Comparison of ENCODE assay signal across 8 mouse cellular contexts in genomic region chr3:96938738-96939137, GRCm38 (mm10). TPM values are rescaled to one million over a fixed set of nuclear protein-coding genes. Genes with fewer than 3 reads are reported as not detected.
DNase-seq lines count a peak whose midpoint lies in the region; ATAC-seq and TF ChIP-seq lines count a peak whose summit lies in the region.

No protein-coding gene starts in this region.

- peak; percentile 83 for ATAC-seq in hindbrain, postnatal 0 days
- peak; percentile 87 for ATAC-seq in megakaryocyte-erythroid progenitor cell, adult 5-6 weeks (replicated peaks; ENCODE audit: low FRiP score, low TSS enrichment, poor library complexity, severe bottlenecking)

- H3K27ac ChIP-seq in gastrocnemius, adult 2 months, result no peak overlapping the region
- no peak overlapping the region for H3K27ac ChIP-seq in hindbrain, postnatal 0 days

- no peaks in the 10 kb centered on the region for H3K27me3 ChIP-seq in hindbrain, postnatal 0 days (ENCODE audit: insufficient read depth, low read length)

- intact Hi-C loops in gastrocnemius, adult 2 months (cut with DNase I), result loop anchor here (1.0 to 2.0 kb wide), 2 partner anchors 139 to 400 kb away; no protein-coding TSS in a partner anchor

- WGBS in hindbrain, postnatal 0 days, result 7% methylated on average over 11 of the region's 11 CpGs

- no peak overlapping the region for H3K9ac ChIP-seq in hindbrain, postnatal 0 days (replicated peaks; ENCODE audit: low read length)

- peak; percentile 88 for DNase-seq in R1 (ENCODE audit: low read depth, low spot score)
- peak; percentile 93 to 95 for DNase-seq in cerebellum, postnatal 25 days
- DNase-seq in gastrocnemius, adult 2 months, result peak; percentile 86
- DNase-seq in hindbrain, postnatal 0 days (ENCODE audit: low spot score), result peak; percentile 95
- DNase-seq in left cerebral cortex, adult 18-20 months (ENCODE audit: low spot score in 2 of 2), result peak; percentile 90 to 91
- peak; percentile 83 for DNase-seq in right cerebral cortex, postnatal 25 days
- DNase-seq in urinary bladder, postnatal 36 days (ENCODE audit: low spot score in 2 of 2), result peak; percentile 77 to 82

- H3K4me1 ChIP-seq in hindbrain, postnatal 0 days (ENCODE audit: insufficient read depth, low read length), result no peaks in the 10 kb centered on the region; the same call in 1 of the 2 replicates

- H3K36me3 ChIP-seq in hindbrain, postnatal 0 days (ENCODE audit: insufficient read depth, low read length), result no peaks in the 10 kb centered on the region

- peak; percentile 90 for TF ChIP-seq CTCF in gastrocnemius, adult 2 months (IDR thresholded peaks at IDR 0.05)
- TF ChIP-seq CTCF in hindbrain, postnatal 0 days (IDR thresholded peaks at IDR 0.05; ENCODE audit: low read depth), result peak; percentile 97

- peak overlapping the region; percentile 28; the same call in 1 of the 2 replicates for H3K4me3 ChIP-seq in gastrocnemius, adult 2 months
- H3K4me3 ChIP-seq in hindbrain, postnatal 0 days (ENCODE audit: low read length), result no peak overlapping the region

- H3K9me3 ChIP-seq in hindbrain, postnatal 0 days (ENCODE audit: low read length), result no peaks in the 10 kb centered on the region; the same call in 1 of the 2 replicates

- peak overlapping the region; percentile 27 for H3K4me2 ChIP-seq in hindbrain, postnatal 0 days (ENCODE audit: low read depth, low read length)

RNA-seq across cellular contexts. Expression of gene Gja8, which starts 12.9 kb away (rescaled TPM):
- not detected for total RNA-seq in gastrocnemius, adult 2 months (2021)
- not detected in 2 replicates for total RNA-seq in hindbrain, postnatal 0 days (2014; rRNA removed)
- 0.04 and 0.05 TPM in 2 replicates for polyA plus RNA-seq in hindbrain, postnatal 0 days (2015; fragmentation: Nextera tagmentation; extraction: Ambion mirVana)
- not detected for total RNA-seq in left cerebral cortex, adult 18-20 months (2021)
- not detected in 2 replicates for total RNA-seq in megakaryocyte-erythroid progenitor cell, adult 5-6 weeks (2014; fragmentation: Nextera tagmentation)
- total RNA-seq in megakaryocyte-erythroid progenitor cell, adult 5-6 weeks (2017), result not detected in 2 replicates

RNA-seq across cellular contexts. Expression of gene Gpr89, which starts 33.6 kb away (rescaled TPM):
- 10 to 100 TPM; 17.3 to 17.8 TPM for total RNA-seq in gastrocnemius, adult 2 months (2021)
- total RNA-seq in hindbrain, postnatal 0 days (2014; rRNA removed), result 20.4 and 40.3 TPM in 2 replicates
- polyA plus RNA-seq in hindbrain, postnatal 0 days (2015; fragmentation: Nextera tagmentation; extraction: Ambion mirVana), result 34.9 and 41.8 TPM in 2 replicates
- 10 to 100 TPM; 46.9 to 51.0 TPM for total RNA-seq in left cerebral cortex, adult 18-20 months (2021)
- total RNA-seq in megakaryocyte-erythroid progenitor cell, adult 5-6 weeks (2014; fragmentation: Nextera tagmentation), result 28.0 and 28.6 TPM in 2 replicates
- 28.5 and 35.0 TPM in 2 replicates for total RNA-seq in megakaryocyte-erythroid progenitor cell, adult 5-6 weeks (2017)

RNA-seq across cellular contexts. Expression of gene Gja5, which starts 34.2 kb away (rescaled TPM):
- total RNA-seq in gastrocnemius, adult 2 months (2021), result 1 to 10 TPM; 1.9 to 2.7 TPM
- total RNA-seq in hindbrain, postnatal 0 days (2014; rRNA removed), result 1.2 and 2.6 TPM in 2 replicates
- polyA plus RNA-seq in hindbrain, postnatal 0 days (2015; fragmentation: Nextera tagmentation; extraction: Ambion mirVana), result 1.2 and 1.3 TPM in 2 replicates
- under 1 TPM; 0.37 to 0.73 TPM for total RNA-seq in left cerebral cortex, adult 18-20 months (2021)
- not detected in 2 replicates for total RNA-seq in megakaryocyte-erythroid progenitor cell, adult 5-6 weeks (2014; fragmentation: Nextera tagmentation)
- not detected in 2 replicates for total RNA-seq in megakaryocyte-erythroid progenitor cell, adult 5-6 weeks (2017)
